Mouse (Mus musculus): ENCODE data around the gene Foxi1. TPM values are rescaled to one million over a fixed set of nuclear protein-coding genes. Genes with fewer than 3 reads are reported as not detected.

Gene Foxi1
- not detected in 2 replicates for total RNA-seq (2014; rRNA removed)
- not detected in 2 replicates for polyA plus RNA-seq (2015; fragmentation: Nextera tagmentation; extraction: Ambion mirVana)

DNA sequence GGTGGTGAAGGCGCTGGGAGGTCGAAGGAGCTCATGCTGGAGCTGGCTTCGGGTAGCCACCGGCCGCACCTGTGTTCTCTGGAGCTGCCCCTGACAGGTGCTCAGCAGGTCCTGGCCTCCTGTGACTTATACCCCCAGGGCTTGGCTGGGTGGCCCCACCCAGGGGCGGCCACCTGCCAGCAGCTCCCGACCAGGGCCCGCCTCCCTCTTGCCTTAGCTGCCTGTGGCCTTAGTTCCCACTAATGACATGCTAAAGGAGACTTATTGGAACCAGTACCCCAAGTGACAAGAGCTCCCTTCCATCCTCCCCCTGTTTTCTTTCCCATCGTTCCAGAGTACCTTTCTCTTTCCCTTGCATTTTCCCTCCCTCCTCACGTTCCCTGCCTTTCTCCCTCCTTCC, at the start of gene Foxi1:
TSS of gene Foxi1 (minus strand) at position 101 of the 400 bp plus-strand sequence.
- Histone ChIP-seq H3K36me3 (ENCODE audit: insufficient read depth) (no peaks in the 10 kb centered on the region), H3K27ac (ENCODE audit: low read depth, low read length) (no peak within 1 kb of the TSS), H3K9ac (no peak within 1 kb of the TSS), H3K4me1 (ENCODE audit: insufficient read depth) (no peaks in the 10 kb centered on the region), H3K9me3 (ENCODE audit: low read length) (no peaks in the 10 kb centered on the region), H3K4me2 (ENCODE audit: low read depth) (no peak within 1 kb of the TSS), H3K27me3 (ENCODE audit: insufficient read depth, low read length) (no peaks in the 10 kb centered on the region), H3K4me3 (ENCODE audit: low read depth, low read length) (no peak within 1 kb of the TSS)
- ATAC-seq (no peak), DNase-seq (no peak)
- TF ChIP-seq CTCF (IDR thresholded peaks at IDR 0.05; ENCODE audit: low read depth) = no peak
- 85% methylated on average over 10 of the region's 10 CpGs for WGBS

DNA sequence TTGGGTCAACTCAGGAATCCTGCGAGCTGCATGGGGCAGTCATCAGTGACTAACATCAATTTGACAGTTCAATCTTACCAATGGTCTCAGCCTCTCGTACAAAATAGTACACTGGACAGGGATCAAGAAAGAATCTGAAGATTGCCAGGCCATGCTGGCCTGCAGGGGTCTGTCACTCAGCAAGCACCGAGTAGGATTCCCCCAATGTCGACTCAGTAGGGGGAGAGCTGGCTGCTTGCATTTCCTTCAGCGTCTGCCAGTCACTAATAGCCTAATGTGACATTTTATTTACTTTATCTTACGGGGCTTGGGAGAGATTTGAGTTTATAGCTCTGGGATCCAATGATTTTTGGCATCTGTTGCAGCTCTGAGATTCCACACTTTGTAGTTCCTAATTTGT, 35.1 kb upstream of the Foxi1 start:
- ATAC-seq (no peak), DNase-seq (no peak)
- Histone ChIP-seq H3K27me3 (ENCODE audit: insufficient read depth, low read length) (no peaks in the 10 kb centered on the region), H3K4me3 (ENCODE audit: low read depth, low read length) (no peak overlapping the region), H3K9ac (no peak overlapping the region), H3K9me3 (ENCODE audit: low read length) (no peaks in the 10 kb centered on the region), H3K27ac (ENCODE audit: low read depth, low read length) (no peak overlapping the region), H3K4me1 (ENCODE audit: insufficient read depth) (no peaks in the 10 kb centered on the region), H3K4me2 (ENCODE audit: low read depth) (no peak overlapping the region), H3K36me3 (ENCODE audit: insufficient read depth) (no peaks in the 10 kb centered on the region)
- no peak for TF ChIP-seq CTCF (IDR thresholded peaks at IDR 0.05; ENCODE audit: low read depth)
- 50% methylated on average over 6 of the region's 6 CpGs for WGBS

DNA sequence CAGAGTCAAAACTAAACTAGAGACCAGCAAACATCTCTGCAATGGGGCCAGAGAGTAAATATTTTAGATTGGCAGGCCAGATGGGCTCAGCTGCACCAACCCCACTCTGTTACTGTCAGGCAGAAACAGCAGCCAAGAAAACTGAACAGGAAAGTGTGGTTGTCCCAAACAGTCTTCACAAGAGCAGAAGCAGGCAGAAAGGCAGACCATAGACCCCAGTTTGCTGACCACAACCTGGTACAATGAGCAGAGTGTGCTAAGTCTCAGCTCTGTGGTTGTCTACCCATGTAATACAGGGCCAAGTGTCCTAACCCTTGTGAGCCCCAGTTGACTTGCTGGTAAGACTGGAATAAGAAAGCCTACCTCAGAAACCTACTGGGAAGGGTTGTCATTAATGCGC, 32.4 kb upstream of the Foxi1 start:
- no peak for TF ChIP-seq CTCF (IDR thresholded peaks at IDR 0.05; ENCODE audit: low read depth)
- Histone ChIP-seq H3K4me3 (ENCODE audit: low read depth, low read length) (no peak overlapping the region), H3K27ac (ENCODE audit: low read depth, low read length) (no peak overlapping the region), H3K9ac (no peak overlapping the region), H3K36me3 (ENCODE audit: insufficient read depth) (no peaks in the 10 kb centered on the region), H3K27me3 (ENCODE audit: insufficient read depth, low read length) (no peaks in the 10 kb centered on the region), H3K4me2 (ENCODE audit: low read depth) (no peak overlapping the region), H3K4me1 (ENCODE audit: insufficient read depth) (no peaks in the 10 kb centered on the region), H3K9me3 (ENCODE audit: low read length) (no peaks in the 10 kb centered on the region)
- WGBS = 93% methylated on average over 1 of the region's 1 CpGs
- no peak for DNase-seq
- ATAC-seq = no peak

DNA sequence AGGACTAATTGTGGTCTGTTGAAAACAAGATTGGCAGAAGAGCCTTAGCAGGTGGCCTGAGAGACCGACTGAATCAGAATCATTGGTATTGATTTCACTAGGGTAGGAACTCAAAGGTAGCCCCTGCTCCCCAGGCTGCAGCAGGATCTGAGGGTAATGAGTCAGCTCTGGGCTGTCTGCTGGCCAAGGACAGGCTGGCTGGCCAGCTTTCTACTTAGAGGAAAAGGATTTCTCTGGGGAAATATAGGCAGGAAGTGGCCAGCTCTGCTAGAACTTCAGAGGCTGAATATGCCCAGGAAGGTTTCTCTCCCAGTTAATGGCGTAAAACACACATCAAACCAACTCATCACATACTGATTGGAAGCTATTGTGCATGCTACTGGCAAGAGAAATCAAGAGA, 31.8 kb upstream of the Foxi1 start:
- H3K4me2 ChIP-seq (ENCODE audit: low read depth) = no peak overlapping the region
- H3K9me3 ChIP-seq (ENCODE audit: low read length) = no peaks in the 10 kb centered on the region
- H3K4me3 ChIP-seq (ENCODE audit: low read depth, low read length) = no peak overlapping the region
- 83% methylated on average over 2 of the region's 2 CpGs for WGBS
- no peaks in the 10 kb centered on the region for H3K27me3 ChIP-seq (ENCODE audit: insufficient read depth, low read length)
- no peak for TF ChIP-seq CTCF (IDR thresholded peaks at IDR 0.05; ENCODE audit: low read depth)
- DNase-seq (no peak), ATAC-seq (no peak)
- no peaks in the 10 kb centered on the region for H3K4me1 ChIP-seq (ENCODE audit: insufficient read depth)
- no peak overlapping the region for H3K9ac ChIP-seq
- no peaks in the 10 kb centered on the region for H3K36me3 ChIP-seq (ENCODE audit: insufficient read depth)
- no peak overlapping the region for H3K27ac ChIP-seq (ENCODE audit: low read depth, low read length)

DNA sequence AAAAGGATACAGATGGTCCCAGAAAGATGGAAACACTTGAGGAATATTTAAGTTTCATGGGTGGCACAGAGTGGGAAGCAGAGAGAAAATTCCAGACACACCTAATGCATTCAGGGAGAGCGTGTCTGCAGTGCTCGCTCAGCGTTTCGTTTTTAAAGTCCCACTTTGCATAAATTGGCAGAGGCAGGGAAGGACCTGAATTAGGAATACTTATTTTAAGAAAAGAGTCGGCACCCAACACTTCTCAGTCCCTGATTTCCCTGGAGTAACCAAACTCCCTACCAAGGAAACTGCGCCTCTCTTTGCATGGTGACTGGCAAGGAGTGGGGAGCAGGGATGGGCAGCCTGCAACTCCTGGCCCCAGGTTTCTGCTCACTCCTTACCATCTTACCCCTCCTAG, 29.0 kb upstream of the Foxi1 start:
- Histone ChIP-seq H3K4me3 (ENCODE audit: low read depth, low read length) (no peak overlapping the region), H3K9ac (no peak overlapping the region), H3K27ac (ENCODE audit: low read depth, low read length) (no peak overlapping the region), H3K4me2 (ENCODE audit: low read depth) (no peak overlapping the region), H3K36me3 (ENCODE audit: insufficient read depth) (no peaks in the 10 kb centered on the region), H3K9me3 (ENCODE audit: low read length) (no peaks in the 10 kb centered on the region), H3K4me1 (ENCODE audit: insufficient read depth) (no peaks in the 10 kb centered on the region), H3K27me3 (ENCODE audit: insufficient read depth, low read length) (no peaks in the 10 kb centered on the region)
- DNase-seq = no peak
- no peak for ATAC-seq
- 76% methylated on average over 6 of the region's 6 CpGs for WGBS
- no peak for TF ChIP-seq CTCF (IDR thresholded peaks at IDR 0.05; ENCODE audit: low read depth)

DNA sequence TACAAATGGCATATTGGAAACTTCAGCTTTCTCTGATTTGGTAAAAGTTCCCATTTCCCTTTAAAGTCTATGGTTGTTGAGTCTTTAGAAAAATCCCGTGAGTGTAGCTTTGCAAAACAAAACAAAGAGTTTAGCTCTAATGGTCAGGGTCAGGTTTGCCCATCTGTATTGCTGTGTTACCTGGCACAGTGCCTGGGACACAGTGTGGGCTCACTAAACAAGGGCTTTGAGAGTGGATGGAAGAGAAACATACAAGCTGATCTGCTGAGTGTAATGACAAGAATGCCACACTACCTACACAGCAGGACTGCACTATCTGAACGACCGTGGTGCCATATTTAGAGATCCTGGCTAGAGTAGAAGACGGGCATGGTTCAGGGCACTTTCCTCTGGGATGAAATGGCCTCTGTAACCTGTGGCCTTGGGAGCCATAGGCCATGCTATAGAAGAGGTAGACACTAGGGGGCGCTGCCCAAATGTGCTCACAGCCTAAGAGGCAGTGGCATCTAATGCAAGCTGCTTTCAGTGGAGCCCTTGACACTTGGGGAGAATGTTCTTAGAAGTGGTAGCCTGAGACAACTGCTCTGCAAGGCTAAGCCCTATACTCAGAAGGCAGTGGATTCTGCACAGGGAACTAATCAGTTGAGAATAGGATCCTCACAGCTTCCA, 28.3 kb upstream of the Foxi1 start:
- ATAC-seq (peak; percentile 40; the same call in 1 of the 2 replicates), DNase-seq (peak; percentile 47)
- Histone ChIP-seq H3K4me1 (ENCODE audit: insufficient read depth) (no peaks in the 10 kb centered on the region), H3K27me3 (ENCODE audit: insufficient read depth, low read length) (no peaks in the 10 kb centered on the region), H3K27ac (ENCODE audit: low read depth, low read length) (no peak overlapping the region), H3K4me2 (ENCODE audit: low read depth) (no peak overlapping the region), H3K4me3 (ENCODE audit: low read depth, low read length) (no peak overlapping the region), H3K9me3 (ENCODE audit: low read length) (no peaks in the 10 kb centered on the region), H3K36me3 (ENCODE audit: insufficient read depth) (no peaks in the 10 kb centered on the region), H3K9ac (no peak overlapping the region)
- peak; percentile 61 for TF ChIP-seq CTCF (IDR thresholded peaks at IDR 0.05; ENCODE audit: low read depth)
- WGBS = 30% methylated on average over 5 of the region's 5 CpGs

DNA sequence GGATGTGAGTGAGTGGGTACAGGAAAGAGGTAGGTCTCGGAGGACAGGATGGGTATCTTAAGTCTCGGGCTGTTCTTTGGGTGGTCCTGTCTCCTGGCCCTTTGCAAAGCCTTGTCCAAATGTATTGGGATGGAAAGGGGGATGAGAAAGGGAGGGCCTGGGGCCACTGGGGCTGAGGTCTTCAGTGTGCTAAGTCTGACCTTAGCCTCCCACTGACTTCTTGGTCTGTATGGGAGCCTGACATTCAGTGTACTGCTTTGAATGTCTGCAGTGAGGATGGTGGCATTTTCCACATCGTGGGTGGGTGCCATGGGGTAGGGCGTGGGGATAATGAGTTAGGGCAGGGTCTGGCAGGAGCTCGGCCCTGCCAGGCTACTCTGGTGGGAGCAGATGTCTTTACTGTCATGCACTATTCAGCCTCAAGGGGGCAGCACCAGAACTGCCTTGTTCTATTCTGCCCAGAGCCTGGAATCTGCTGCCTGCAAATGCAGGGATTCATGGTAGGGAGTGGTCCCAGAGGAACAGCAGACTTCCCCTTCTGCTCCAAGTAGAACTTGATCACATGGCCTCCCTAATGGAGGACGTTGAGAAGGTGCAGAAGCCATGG, 21.0 kb upstream of the Foxi1 start:
- no peaks in the 10 kb centered on the region for H3K27me3 ChIP-seq (ENCODE audit: insufficient read depth, low read length)
- no peaks in the 10 kb centered on the region for H3K36me3 ChIP-seq (ENCODE audit: insufficient read depth)
- no peak overlapping the region for H3K27ac ChIP-seq (ENCODE audit: low read depth, low read length)
- no peaks in the 10 kb centered on the region for H3K4me1 ChIP-seq (ENCODE audit: insufficient read depth)
- TF ChIP-seq CTCF (IDR thresholded peaks at IDR 0.05; ENCODE audit: low read depth) = peak; percentile 79
- 40% methylated on average over 6 of the region's 6 CpGs for WGBS
- ATAC-seq (peak; percentile 72), DNase-seq (peak; percentile 71)
- no peak overlapping the region for H3K4me3 ChIP-seq (ENCODE audit: low read depth, low read length)
- no peak overlapping the region for H3K9ac ChIP-seq
- H3K9me3 ChIP-seq (ENCODE audit: low read length) = no peaks in the 10 kb centered on the region
- no peak overlapping the region for H3K4me2 ChIP-seq (ENCODE audit: low read depth)

Data from forebrain, postnatal 0 days (tissue).